Mouse (Mus musculus) adrenal gland, postnatal 36 days (tissue): ENCODE results near the gene Nprl3. TPM values are rescaled to one million over a fixed set of nuclear protein-coding genes. Genes with fewer than 3 reads are reported as not detected.
"Not testable (repeated sequence)": the region's sequence is repeated elsewhere in the genome, so short reads cannot be mapped to it uniquely, and the experiment has no call there.

Source experiments
- DNase-seq, 2 experiments: peaks; one replicate each; pipeline ENCODE4 v3.0.0; 2021; ENCODE audit warnings: mixed read lengths in 1 of 2
- total RNA-seq, 2 experiments: library from RNA; stranded (reverse); gene quantifications; 2 replicates each; pipeline ENCODE4 v1.2.3; 2021

The Nprl3 gene
- total RNA-seq, 2 experiments from 2014 or later: 62.9 to 65.2 TPM

DNA sequence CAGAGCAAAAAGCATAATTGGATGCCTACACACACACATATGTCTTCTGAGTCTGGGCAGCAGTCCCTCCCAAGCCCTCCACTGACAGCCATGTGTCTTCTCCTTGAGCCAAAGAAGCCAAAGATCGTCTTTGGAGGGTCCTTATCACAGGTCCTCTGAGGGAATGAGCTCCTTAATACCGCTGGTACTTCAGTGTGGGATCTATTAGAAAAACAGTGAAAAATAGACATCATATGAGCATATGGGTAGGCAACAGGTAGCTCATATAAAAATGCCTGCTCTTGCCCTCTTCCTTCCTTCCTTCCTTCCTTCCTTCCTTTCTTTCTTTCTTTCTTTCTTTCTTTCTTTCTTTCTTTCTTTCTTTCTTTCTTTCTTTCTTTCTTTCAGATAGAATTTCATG, 17.1 kb upstream of the Nprl3 start:
- DNase-seq: not testable (repeated sequence)

DNA sequence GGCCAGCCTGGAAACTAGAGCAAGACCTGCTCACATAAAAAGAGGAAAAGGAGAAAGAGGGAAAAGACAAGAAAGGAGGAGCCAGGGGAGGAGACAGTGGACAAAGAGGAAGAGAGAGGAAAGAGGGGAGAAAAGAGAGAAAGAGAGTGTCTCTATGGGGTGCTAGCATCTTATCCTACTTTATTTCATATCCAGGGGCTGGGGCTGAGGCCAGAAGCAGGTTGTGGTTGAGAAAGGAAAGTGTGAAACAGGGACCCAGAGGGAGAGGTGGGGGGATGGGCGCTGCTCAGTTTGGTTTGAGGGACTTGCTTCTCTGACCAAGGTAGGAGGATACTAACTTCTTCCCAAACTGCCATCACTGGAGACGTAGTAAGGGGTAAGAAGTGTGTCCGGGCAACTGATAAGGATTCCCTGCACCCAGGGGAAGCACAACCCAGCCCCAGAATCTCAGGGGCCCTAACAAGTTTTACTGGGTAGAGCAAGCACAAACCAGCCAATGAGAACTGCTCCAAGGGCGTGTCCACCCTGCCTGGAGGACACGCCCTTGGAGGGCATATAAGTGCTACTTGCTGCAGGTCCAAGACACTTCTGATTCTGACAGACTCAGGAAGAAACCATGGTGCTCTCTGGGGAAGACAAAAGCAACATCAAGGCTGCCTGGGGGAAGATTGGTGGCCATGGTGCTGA, 15.7 kb upstream of the Nprl3 start, which contains the start of gene Hba-a1:
TSS of gene Hba-a1 (plus strand) at position 421 of the 687 bp plus-strand sequence.
- DNase-seq: not testable (repeated sequence)

DNA sequence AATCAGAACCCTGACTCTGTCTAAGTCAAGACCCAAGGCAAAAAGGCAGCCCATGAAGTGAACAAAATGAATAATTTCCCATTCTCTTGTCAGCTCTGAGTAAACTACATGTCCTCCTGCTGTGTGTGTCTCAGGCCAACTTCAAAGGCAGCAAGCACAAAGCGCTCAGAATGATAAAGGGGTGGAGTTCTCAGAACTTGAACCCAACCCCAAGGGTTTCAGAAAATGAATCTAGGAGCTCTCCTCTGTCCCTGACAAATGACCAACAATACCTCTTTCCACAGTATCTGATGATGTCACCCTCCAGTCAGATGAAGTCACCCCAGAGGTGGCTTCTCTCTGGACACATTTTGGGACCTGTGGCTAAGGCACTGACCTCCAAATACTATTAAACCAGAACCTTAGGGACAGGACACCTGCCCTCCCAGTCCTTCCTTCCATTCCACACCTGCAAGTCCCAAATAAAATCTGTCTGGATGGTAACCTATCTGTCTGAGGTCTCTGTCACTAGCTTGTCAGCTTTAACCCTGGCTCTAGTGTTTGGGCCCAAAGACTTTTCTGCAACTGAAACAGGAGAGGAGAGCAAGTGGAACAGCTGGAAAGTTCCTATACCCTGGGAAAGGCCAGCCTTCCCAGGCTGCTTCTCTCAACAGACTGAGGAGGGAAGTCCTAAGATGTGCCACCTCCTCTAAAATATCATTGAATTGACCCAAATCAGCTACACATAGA, 14.1 kb upstream of the Nprl3 start:
- DNase-seq: no peak

DNA sequence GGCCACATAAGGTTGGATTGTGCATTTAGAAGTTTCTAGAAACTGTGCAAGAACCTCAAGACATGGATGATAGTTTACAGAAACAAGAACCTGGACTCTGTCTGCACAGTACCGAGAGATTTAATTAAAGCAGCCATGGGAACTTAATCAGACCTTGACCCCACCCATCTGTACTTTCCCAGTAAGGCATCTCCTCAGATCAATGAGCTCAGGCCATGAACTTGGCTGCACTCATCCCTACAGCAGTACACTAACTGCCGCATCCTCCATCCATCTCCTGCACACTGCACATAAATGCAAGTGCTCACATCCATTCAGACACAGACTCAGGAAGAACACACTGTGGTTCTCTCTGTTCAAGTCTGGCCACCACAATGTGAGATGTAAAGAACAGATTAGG, 13.1 kb upstream of the Nprl3 start:
- no peak for DNase-seq

DNA sequence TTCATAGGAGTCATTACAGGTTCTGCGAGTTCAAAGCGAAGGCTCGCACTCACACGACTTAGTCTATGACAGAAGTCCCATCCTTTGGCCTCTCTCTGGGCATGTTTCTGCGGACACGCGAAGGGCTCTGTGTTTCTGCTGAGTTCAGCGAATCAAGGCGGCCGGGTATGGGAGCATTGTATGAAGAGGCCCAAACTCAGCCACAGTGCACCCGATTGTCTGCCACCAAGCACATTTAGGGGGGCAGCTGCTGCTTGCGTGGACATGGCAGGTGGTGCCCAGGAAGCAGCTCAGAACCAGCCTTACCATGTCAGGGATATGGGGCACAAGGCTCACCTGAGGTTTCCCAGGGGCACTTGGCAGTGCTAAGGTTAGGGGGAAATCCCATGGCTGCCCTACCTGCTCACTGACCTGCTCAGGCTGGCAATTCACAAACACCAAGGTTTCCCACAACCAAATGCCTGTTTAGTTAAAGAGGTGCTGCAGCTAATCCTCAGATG, 11.0 kb upstream of the Nprl3 start:
- DNase-seq: no peak

DNA sequence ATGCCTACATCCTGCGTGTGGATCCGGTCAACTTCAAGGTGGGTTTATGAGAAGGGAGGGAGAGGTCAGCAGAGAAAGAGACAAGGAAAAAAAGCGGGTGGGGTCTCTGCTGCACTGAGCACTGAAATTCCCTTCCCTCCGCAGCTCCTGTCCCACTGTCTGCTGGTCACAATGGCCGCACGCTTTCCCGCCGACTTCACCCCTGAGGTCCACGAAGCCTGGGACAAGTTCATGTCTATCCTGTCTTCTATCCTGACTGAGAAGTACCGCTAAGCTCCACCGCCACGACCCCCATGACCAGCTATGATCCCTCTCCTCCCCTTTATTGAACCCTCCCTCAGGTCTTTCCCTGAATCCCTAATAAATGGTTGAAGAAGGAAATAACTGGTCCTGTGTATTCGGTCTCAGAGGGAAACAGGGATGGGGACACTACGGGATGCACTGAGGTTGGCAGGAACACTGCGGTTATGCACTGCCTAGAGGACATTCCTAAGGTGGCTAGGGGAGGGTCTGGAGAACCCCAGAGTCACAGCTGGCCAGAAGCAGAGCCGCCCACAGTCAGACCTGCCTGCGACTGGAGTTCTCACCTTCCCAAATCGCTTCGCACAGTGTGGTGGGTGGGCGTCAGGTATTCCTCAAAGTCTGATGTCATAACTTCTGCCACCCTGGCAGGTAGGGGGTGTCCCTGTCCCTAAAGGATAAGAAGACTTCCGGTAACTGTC, 10.4 kb upstream of the Nprl3 start:
- no peak for DNase-seq

DNA sequence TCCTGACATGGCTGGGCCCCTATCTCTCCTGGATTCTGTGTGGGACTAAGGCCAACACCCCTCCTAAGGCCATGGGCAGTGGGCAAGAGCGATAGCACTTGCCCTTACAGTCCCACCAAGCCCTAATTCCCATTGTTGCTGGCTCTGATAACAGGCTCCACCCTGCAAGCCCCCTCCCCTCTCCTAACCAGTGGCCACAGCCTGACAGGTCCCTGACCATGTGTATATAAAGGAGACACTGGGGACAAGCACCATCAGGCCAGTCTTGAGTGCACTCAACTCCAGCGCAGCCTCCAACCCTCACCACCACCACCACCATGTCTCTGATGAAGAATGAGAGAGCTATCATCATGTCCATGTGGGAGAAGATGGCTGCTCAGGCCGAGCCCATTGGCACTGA, 8.8 kb upstream of the Nprl3 start, which contains the start of gene Hba-x:
TSS of gene Hba-x (plus strand) at position 54 of the 400 bp plus-strand sequence.
- no peak for DNase-seq

DNA sequence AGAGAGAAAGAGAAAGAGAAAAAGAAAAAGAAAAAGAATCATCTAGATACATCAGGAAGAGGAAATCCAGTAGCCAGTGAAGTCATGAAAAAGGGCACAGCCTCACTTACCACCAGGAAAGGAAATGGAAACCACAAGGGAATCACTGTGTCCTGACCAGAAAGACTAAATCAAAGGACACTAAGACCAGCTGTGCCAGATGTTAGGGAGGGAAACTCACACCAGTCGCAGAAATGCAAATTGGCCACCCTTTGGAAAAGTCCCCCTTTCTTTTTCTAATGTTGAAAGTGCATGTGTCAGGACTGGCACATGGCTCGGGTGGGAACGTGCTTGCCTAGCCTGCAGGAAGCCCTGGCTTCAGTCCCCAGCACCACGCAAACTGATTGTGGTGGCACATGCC, 3.7 kb upstream of the Nprl3 start:
- DNase-seq: no peak

DNA sequence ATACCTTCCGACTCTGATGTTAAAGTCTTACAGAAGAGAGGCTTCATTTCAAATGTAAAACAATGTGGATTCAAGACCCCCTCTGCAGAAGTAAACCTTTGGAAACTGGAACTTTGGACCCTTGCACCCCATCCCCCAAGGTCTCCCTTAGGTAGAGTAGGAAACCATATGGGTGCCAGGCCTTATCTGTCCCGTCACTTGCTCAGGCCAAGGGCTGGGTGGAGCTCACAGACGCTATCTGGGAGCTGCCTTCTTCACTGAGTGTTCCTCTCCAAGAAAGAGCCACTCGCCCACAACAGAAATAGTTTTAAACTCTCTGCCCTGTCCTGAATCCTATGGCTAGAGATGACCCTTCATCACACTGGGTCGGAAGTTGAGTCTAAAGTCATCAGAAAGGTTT, 1.4 kb upstream of the Nprl3 start:
- DNase-seq: no peak

DNA sequence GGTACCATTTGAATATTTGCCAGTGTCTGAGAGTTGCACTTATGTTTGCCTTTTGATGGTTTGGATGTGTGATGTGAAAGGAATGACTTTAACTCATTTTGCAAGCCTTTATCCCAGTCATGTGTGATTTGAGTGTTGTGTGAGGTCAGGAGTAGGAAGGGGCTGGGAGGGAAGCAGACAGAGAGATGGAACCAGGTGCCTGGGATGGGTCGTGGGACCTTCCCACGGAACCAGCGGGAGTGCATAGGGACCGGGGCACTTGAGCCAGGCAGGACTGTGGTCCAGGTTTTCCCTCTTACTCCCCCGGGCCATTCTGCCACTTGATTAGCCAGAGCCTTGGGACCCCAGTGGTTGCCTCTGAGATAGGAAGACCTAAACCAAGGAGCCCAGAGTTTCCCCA, 457 bp upstream of the Nprl3 start:
- DNase-seq: no peak

DNA sequence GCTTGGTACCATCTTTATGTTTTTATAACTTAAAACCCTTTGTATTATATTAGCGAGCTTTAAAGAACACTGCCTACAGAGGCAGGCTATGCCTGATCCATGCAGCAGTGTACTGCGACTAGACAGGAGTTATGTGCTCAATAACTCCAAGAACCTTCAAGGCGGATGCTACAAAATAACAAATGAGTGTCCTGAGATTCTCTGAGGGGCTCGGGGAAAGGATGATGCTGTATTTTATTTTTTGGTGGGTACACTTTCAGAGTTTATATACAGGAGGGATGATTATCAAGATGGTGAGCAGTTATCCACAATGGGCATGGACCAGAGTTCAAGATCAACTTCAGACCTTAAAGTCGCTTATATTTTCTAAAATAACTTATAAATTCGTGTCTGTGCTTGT, 731 bp downstream of the Nprl3 start:
- DNase-seq: no peak

DNA sequence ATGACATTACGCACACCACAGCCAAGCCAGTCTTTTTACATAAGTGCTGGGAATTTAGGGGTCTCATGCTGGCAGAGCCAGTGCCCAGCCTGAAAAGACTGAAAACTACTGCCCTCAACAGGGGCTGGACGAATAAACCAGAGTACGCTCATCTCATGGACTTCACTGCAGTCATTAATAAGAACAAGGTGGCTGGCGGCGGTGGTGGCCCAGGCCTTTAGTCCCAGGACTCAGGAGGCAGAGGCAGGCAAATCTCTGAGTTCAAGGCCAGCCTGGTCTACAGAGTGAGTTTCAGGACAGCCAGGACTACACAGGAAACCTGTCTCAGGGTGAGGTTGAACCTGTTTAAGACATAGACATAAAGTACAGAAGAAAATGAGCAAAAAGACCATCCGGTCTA, 1.3 kb downstream of the Nprl3 start:
- no peak for DNase-seq

DNA sequence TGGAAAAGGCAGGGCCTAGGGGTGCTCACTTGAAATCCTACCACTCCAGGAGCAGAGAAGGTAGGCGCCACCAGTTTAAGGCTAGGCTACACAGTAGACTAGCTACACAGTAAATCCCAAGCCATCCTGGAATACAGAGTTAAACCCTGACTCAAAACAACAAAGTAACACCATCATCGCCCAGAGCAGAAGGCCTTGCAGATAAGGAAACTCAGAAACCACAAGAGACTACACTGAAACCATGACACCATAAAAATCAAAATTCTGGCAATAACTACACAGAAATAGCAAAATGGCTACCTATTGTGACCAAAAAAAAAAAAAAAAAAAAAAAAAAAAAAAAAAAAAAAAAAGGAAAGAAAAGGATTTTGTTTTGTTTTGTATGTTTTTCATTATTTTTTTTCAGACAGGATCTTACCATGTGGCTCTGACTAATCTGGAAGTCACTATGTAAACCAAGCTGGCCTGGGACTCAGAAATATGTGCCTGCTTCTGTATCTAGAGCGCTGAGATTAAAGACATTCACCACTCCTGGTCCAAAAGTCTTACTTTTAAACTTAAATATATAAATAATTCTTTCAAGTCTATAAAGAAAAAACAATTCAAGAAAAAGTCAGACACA, 2.3 kb downstream of the Nprl3 start:
- DNase-seq: no peak

DNA sequence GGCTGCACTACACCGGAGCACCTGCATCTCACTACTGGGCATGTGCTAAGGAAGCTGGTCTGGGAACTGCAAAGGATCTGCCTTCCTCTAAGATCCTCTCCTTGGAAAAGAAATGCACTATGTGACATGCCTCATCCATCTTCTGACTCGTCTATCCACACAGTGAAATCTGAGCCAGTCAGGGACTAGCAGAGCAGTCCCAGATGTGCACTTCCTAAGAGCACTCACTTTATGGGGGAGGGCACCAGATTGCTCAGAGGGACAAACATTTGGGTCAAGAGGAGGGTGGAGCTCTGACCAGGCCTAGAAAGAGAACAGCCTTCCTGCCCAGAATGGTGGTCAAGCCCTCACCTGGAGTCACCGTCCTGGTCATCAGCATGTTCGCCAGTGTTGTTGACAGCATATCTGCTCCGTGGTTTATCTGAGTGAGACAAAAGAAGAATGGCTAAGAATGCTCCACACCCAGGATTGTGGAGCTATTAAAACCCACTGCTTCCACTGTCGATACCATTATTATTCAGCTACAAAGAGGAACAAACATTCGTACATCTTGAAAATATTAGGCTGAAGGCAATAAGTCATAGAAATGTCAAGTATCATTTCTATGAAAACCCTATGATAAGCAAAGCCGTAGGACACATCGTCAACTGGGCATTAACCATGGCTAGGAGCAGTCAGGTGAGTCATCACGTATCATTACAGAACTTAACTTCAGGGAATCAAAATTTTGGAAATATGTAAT, 4.7 kb downstream of the Nprl3 start:
- DNase-seq: peak; percentile 16 to 21

DNA sequence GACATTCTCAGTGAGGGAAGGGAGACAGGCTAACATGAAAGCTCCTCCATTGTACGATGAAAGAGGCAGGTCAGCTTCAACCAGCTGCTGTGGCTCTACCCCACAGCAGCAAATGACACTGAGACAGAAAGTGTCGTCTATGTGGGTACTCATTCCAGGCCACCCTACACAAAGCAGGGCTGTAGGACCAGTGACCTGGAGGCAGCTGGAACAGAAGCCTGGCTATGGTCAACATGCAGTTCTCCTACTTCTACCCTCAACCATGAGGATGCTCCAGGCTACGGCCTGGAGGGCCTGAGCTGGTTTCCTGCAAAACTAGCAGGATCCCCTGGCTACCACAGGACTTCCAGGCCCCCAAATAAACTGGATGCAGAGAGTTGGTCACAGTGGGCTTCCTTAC, 10.9 kb downstream of the Nprl3 start:
- no peak for DNase-seq

DNA sequence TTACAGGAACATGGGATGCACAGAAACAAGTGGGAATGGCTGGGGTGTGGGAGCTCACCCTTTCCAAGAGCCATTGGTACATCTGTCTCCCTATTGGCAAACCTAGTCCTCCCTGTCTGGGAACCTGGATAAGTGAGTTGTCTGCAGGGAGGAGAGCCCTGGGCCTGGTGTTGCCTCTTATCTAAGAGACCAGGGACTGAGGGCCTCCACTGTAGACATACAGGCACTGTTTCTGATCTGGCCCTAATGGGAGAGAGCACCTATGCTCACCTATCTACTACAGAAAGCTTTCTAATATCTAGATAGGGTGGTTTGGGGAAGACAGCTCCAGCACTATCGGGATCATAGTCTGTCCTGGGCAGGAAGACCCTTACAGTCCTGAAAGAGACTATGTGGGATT, 11.4 kb downstream of the Nprl3 start:
- DNase-seq: no peak

DNA sequence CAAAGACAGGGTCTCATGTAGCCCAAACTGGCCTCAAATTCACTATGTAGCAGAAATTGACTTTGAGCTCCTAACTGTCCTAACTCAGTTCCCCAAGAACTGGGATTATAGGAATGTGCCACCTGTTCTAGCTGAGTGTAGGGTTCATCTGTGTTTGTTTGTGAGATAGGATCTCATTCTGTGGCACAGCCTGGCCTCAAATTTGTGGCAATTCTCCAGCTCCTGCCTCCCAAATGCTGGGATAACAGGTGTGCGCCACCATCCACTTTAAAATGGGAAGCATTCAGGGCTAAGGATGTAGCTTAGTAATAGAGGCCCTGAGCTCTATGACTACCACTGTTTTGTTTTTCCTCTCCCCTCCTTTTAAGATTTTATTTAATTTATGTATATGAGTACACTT, 14.4 kb downstream of the Nprl3 start:
- no peak for DNase-seq

DNA sequence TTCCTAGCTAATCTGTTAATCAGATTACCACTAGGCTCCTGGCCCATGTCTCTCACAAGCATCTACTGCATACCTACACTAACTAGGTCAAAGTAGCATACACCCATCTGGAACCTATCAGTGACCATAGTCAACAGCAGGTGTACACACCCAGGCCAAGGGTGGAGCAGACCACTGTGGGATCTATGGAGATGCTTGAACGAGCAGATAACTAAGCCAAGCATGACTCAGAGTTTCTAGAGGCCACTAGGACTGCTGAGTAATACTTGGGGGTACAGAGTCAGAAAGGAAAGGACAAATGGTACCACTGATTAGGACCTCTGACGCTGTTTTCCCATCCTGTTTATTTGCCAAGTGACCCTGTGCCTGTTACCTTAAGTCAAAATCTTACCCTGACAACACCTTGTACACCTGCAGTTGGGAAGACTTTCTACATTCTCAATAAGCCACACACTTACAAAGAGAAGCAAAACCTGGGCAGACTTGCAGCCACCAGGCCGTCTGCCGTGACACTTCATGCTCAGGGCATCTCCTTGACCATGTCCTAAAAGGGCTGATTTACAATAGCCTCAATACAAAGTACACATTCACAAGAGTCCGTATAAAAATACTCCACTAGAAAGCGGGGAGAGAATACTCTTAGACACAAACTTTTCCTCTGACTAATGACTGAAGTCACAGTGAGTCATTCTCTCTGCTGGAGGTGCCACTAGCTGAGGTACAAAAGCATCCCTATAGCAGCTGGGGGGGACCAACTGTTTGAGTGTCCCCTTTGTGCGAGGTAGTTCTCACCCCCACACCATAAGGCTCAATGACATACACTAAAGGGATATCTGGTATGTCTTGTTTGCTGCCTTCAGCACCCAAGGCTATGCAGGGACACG, 16.4 kb downstream of the Nprl3 start:
- DNase-seq: no peak

DNA sequence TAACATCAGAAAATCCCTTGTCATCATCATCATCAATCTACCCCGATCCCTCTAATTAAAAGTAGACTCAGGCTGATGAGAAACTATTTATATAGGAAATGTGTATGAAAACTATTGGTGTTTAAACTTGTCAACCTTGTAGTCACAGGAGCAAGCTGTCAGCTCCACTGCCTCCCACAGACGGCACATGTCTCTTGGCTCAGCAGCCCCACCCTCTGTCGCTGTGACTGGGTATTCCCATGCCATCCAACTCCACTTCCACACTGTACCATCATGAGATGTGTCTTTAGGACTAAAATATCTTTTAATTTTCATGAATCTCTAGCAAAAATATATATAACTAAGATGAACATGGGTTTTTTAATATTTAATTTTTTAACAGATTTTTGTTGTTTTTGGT, 19.2 kb downstream of the Nprl3 start:
- DNase-seq: no peak

DNA sequence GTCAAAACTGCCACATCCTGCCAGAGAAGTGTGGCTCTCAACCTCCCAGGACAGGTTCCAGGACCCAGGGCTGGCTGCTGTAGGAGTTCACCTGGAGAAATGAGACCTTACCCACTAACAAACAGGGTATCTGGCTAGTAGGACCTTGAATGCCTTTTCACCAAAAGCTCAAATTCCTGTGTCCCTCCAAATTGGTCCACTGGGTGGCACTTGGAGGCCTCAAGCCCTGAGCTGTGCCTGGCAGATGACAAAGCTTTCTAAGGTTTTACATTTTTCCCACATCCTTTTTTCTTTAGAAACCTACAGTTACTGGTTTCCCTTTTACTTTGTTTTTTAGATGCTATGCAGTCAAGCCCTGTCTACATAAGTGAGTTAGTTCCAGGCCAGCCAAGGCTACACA, 20.4 kb downstream of the Nprl3 start:
- DNase-seq: no peak

DNA sequence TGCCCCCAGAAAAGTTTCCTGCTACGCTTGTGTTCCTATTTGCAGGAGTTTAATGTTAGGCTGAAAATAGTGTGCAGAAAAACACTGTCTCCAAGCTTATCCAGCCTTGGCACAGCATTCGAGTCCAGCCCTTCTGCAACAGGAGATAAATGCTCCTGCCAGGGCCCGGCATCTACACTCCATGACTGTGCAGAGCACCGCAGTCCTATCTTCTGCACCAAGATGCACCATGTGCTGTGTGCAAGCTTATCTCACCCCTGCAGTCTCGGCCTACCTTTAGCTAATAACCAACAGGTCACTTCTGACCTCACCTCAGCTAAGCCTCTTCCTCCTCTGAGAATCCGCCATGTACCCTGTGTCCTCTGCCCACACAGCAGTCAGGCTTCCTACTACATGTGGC, 21.9 kb downstream of the Nprl3 start:
- DNase-seq: no peak
